Mouse (Mus musculus) lung, embryonic 15.5 days (tissue): ENCODE results near the gene Ubash3b. TPM values are rescaled to one million over a fixed set of nuclear protein-coding genes. Genes with fewer than 3 reads are reported as not detected.

Experiments
- ATAC-seq: fragments of 200-750 bp; cut with Nextera tagmentation; 2 replicates; pipeline ENCODE4 v1.8.0; 2017; ENCODE audit warnings: moderate number of reproducible peaks, borderline replicate concordance; ENCODE audit not compliant: low FRiP score, low TSS enrichment; ENCODE audit errors: extremely low read depth
- H3K27ac ChIP-seq: fragments of 300-500 bp; sonication (generic); 2 replicates; pipeline ENCODE4 v1.5.1; 2015; ENCODE audit warnings: moderate library complexity, mild to moderate bottlenecking, inconsistent platforms
- H3K27me3 ChIP-seq: fragments of 300-500 bp; sonication (generic); 2 replicates; pipeline ENCODE4 v1.6.1; 2015; ENCODE audit warnings: inconsistent platforms
- H3K36me3 ChIP-seq: fragments of 300-500 bp; sonication (generic); 2 replicates; pipeline ENCODE4 v1.6.1; 2015; ENCODE audit warnings: inconsistent platforms
- H3K4me1 ChIP-seq: fragments of 300-500 bp; sonication (generic); 2 replicates; pipeline ENCODE4 v1.6.1; 2015; ENCODE audit warnings: inconsistent platforms
- H3K4me2 ChIP-seq: fragments of 300-500 bp; sonication (generic); 2 replicates; pipeline ENCODE4 v1.6.1; 2015; ENCODE audit warnings: inconsistent platforms, mild to moderate bottlenecking, moderate library complexity
- H3K4me3 ChIP-seq: fragments of 300-500 bp; sonication (generic); 2 replicates; pipeline ENCODE4 v1.5.1; 2015; ENCODE audit warnings: mild to moderate bottlenecking, inconsistent platforms
- H3K9ac ChIP-seq: fragments of 300-500 bp; sonication (generic); 2 replicates; pipeline ENCODE4 v1.6.1; 2015; ENCODE audit warnings: inconsistent platforms
- H3K9me3 ChIP-seq: fragments of 300-500 bp; sonication (generic); 2 replicates; pipeline ENCODE4 v1.6.1; 2016; ENCODE audit warnings: inconsistent platforms
- WGBS: fragments of 180-500 bp; shearing (Covaris S2); methylation state at CpG from one replicate; pipeline ENCODE4 v1.1.7; 2015; 5-methylcytosine and 5-hydroxymethylcytosine counted together
- polyA plus RNA-seq: library from polyadenylated mRNA; unstranded; fragments of >200 nt; fragmentation: Nextera tagmentation; extraction: Ambion mirVana; gene quantifications from 2 replicates; pipeline ENCODE4 v1.2.1, GENCODE M21; 2015

Gene Ubash3b
- polyA plus RNA-seq, 1 experiment from 2014 or later: 6.3 TPM

DNA sequence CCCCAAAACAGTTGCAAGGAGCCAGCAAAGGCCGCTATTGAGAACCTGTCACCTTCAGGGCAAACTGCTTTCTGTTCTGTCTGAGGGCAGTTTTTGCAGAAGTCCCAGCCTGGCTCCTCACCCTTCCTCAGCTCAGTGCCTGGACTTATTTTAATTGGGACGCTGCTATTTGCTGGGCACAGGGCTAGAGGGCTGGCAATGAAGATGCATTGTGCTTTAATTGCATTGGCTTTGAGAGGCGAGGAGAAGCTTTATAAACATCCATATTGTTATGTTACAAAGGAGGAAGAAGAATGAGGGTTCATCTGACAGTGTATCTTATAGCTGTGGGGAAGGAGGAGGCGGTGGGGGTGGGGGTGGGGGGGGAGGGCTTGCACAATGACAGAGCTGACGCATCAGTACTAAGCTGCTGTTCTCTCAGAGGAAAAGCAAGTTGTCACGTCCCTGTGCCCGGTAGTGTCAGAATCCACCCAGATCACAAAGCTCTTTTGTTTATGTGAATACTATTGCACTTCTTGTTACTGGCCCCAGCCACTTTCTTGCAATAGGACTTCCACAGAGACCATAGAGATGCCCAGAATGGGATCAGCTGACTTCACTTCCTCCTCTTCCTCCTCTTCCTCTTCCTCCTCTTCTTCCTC lies 841 bp downstream of the Ubash3b start:
- H3K4me3 ChIP-seq: no peak overlapping the region
- no peaks in the 10 kb centered on the region for H3K9me3 ChIP-seq
- 41% methylated on average over 7 of the region's 7 CpGs for WGBS
- H3K9ac ChIP-seq: no peak overlapping the region
- H3K4me1 ChIP-seq: peaks cover 14% of the 10 kb centered on the region
- H3K4me2 ChIP-seq: no peak overlapping the region
- no peak overlapping the region for H3K27ac ChIP-seq
- no peaks in the 10 kb centered on the region for H3K36me3 ChIP-seq
- H3K27me3 ChIP-seq: peaks cover 15% of the 10 kb centered on the region; the same call in 1 of the 2 replicates
- ATAC-seq: no peak

DNA sequence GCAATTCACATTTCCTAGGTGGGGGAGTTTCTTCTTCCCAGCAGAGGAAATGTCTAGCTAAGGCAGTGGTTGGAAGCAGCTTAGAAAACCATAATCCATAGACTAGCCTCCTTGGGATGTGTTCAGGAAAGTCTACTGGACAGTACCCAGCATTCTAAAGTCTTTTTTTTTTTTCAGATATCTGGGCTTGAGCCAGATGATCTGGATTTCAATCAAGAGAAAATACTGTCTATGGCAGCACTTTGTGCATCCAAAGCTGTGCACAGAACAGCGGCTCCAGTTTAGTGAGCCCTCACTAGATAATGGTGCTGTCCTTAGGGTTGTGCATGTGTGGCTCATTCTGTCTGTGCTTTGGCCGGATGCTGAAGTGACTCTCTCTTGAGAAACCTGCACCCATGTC lies 2.3 kb downstream of the Ubash3b start:
- H3K4me3 ChIP-seq: no peak overlapping the region
- H3K27me3 ChIP-seq: peaks cover 19% of the 10 kb centered on the region; the same call in 1 of the 2 replicates
- 77% methylated on average over 2 of the region's 2 CpGs for WGBS
- peaks cover 14% of the 10 kb centered on the region for H3K4me1 ChIP-seq
- no peak overlapping the region for H3K4me2 ChIP-seq
- ATAC-seq: no peak
- H3K9ac ChIP-seq: no peak overlapping the region
- H3K9me3 ChIP-seq: no peaks in the 10 kb centered on the region
- no peaks in the 10 kb centered on the region for H3K36me3 ChIP-seq
- no peak overlapping the region for H3K27ac ChIP-seq

DNA sequence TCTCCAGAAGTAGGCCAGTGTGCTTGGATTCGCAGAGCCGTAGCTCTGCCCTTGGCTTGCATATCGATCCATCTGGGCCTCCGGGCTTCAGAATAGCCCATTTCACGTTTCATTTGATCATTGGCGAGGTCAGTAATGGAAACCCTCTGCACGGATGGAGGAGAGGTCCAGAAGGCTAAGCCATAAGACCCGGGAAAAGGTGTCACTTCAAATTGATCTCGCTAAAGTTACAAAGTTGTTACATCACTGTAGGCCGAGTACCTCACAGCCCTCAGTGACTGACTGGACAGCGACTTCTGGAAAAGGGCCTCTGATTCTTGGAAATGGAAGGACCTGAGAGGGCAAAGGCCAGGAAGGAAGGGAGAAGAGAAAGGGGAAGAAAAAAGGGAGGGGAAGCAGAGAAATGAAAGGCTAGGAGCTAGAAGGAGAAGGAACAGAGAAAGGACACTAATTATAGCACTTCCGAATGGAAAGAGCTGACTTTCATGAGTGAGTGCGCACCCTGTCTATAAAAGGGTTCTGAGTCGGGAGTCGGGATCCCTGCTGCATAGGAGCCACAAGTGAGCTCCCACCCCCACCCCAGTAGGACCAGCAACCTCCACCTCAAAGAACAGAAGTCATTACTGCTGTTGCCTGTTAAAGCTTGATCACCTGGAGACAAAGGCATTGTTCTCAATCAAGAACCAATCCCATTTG lies 3.5 kb downstream of the Ubash3b start:
- Histone ChIP-seq H3K9me3 (no peaks in the 10 kb centered on the region), H3K27me3 (peaks cover 19% of the 10 kb centered on the region; the same call in 1 of the 2 replicates), H3K36me3 (no peaks in the 10 kb centered on the region), H3K4me1 (peaks cover 18% of the 10 kb centered on the region), H3K27ac (no peak overlapping the region), H3K4me2 (peak overlapping the region; percentile 83), H3K4me3 (peak overlapping the region; percentile 66), H3K9ac (no peak overlapping the region)
- ATAC-seq: no peak
- WGBS: 23% methylated on average over 15 of the region's 15 CpGs

DNA sequence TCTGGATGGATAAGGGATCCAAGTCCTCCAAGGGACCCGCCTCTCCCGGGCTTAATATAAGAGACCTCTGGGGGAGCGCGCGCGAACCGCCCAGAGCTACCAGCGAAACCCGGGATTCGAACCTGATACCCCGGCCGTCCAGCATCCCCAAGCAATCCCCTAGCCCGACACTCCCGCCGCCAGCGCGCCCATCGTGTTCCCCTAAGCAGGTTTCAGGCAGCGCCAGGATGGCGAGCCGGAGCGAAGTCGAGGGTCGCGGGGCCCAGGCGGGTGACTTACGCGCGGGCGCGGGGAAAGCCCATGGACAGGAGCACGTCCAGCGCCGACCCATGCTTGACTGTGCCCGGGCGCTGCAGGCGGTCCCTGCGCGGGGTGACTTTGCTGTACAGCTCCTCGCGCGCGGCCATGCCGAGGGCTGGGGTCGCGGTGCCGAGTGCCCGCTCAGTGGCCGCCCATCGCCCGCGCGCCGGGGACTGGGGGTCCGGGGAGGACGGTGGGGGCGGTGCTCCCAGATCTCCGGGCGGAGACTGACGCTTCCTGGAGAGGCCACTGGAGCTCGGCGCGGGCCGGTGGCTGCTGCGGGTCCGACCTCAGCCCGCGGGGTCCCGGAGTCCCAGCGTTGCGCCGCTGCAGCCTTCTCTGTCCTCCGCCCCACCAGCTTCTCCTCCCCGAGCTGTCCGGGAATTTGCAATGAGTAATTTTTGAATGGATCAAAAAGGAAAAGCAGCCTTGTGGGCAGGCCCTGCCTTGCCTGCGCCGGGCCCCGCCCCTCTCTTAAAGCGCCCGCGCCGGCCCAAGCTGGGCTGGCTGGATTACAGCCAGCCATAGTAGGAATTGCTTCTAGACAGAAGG lies 4.3 kb downstream of the Ubash3b start:
- H3K4me1 ChIP-seq: peaks cover 21% of the 10 kb centered on the region
- peak overlapping the region; percentile 51 for H3K9ac ChIP-seq
- no peaks in the 10 kb centered on the region for H3K36me3 ChIP-seq
- H3K4me2 ChIP-seq: peak overlapping the region; percentile 83
- peak overlapping the region; percentile 73 for H3K27ac ChIP-seq
- ATAC-seq: peak; percentile 84
- H3K4me3 ChIP-seq: peak overlapping the region; percentile 66
- H3K27me3 ChIP-seq: peaks cover 19% of the 10 kb centered on the region; the same call in 1 of the 2 replicates
- no peaks in the 10 kb centered on the region for H3K9me3 ChIP-seq
- WGBS: under 1% methylated on average over 81 of the region's 82 CpGs

DNA sequence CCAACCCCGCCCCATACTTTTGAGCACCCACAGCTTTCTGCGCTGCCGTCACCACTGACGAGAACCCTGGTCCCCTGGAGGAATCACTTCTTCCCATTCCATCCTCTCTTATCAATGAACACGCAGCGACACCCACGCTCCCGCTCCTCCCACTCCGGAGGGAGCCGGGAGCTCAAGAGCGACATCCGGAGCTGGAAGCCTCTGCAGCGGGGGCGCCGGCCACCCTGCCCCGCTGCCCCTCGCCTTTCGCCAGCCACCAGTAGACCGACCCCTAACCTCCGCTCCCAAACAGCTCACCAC lies 4.8 kb downstream of the Ubash3b start:
- WGBS: under 1% methylated on average over 20 of the region's 20 CpGs
- peak overlapping the region; percentile 83 for H3K4me2 ChIP-seq
- peaks cover 19% of the 10 kb centered on the region; the same call in 1 of the 2 replicates for H3K27me3 ChIP-seq
- 0 out of 2 replicates have a peak, but pooled peaks have one; percentile 6 for ATAC-seq
- H3K4me1 ChIP-seq: peaks cover 21% of the 10 kb centered on the region
- no peaks in the 10 kb centered on the region for H3K9me3 ChIP-seq
- H3K36me3 ChIP-seq: no peaks in the 10 kb centered on the region
- H3K27ac ChIP-seq: no peak overlapping the region
- peak overlapping the region; percentile 66 for H3K4me3 ChIP-seq
- H3K9ac ChIP-seq: peak overlapping the region; percentile 51

DNA sequence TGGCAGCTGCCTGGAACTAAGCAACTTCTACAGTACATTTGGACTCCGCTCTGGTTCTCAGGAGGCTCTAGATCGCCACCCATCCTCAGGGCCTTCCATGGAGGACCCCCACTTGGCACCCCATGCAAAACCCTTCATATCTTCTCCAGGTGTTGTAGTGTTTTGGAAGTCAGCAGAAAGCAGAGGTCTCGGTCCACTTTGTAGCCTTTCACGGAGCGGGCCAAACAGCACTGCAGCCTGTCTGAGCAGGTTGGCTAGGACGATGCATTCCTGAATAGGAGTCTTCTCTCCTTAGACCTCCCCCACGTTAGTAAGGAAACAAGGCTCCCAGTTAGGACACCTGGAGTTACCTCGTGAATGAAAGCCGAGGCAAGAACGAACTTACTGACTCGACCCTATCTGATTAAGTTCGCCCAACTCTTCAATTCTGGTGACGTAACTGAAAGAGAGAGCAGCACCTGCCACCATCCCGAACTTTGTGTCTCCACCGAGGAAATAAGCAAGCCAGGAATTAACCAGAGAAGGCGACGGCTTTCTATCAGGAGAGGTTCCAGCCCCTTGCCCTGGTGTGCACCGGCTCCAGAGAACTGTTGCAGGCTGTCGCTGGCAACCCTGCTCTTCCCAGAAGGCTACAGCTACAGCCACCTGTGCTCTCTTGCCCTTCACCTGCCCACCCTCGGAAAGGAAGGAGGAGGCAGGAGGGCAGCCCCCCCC lies 5.3 kb downstream of the Ubash3b start:
- Histone ChIP-seq H3K9me3 (no peaks in the 10 kb centered on the region), H3K27ac (no peak overlapping the region), H3K36me3 (no peaks in the 10 kb centered on the region), H3K9ac (peak overlapping the region; percentile 51; the same call in 1 of the 2 replicates), H3K4me3 (peak overlapping the region; percentile 66), H3K27me3 (peaks cover 19% of the 10 kb centered on the region; the same call in 1 of the 2 replicates), H3K4me2 (peak overlapping the region; percentile 83), H3K4me1 (peaks cover 21% of the 10 kb centered on the region)
- 22% methylated on average over 19 of the region's 20 CpGs for WGBS
- ATAC-seq: no peak

DNA sequence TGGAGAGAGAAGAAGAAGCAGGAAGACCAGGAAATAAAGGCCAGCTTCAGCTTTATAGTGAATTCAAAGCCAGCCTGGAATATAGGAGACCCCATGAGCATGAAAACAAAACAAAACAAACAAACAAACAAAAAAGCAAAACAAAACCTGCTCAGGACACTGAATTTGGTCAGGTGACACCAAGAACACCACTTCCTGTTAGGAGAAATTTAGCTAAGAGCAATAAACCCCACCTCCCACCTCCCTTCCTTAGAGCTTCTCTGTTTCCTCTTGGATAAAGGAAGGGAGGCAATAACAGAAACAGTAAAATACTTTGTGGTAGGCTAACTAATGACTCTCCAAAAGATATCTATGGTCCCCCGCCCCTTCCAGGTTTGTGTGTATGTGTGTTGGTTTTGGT lies 7.5 kb downstream of the Ubash3b start:
- ATAC-seq: no peak
- whole genome bisulfite sequencing: 84% methylated on average over 1 of the region's 1 CpGs
- Histone ChIP-seq H3K4me2 (no peak overlapping the region), H3K27me3 (peaks cover 19% of the 10 kb centered on the region; the same call in 1 of the 2 replicates), H3K9me3 (no peaks in the 10 kb centered on the region), H3K9ac (no peak overlapping the region), H3K36me3 (no peaks in the 10 kb centered on the region), H3K4me3 (no peak overlapping the region), H3K4me1 (peaks cover 21% of the 10 kb centered on the region), H3K27ac (no peak overlapping the region)

DNA sequence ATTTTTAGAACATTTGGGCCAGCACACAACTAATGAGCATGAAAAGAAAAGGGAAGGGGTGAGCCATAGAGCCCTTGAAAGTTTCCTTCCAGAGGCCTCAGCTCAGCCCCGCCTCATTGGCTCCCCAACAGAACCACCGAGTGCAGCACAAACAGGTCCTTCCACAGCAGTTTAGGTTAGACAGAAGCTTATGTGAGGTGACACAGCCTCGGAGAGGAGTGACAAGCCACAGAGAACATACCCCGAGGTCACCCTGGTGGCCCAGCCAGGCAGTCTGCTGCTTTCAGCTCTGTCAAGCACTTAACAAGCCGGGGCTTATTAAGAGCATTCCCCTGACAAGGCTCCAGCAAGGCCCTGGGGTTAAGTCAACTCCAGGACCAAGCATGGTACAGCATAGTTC lies 8.4 kb downstream of the Ubash3b start:
- no peak for ATAC-seq
- Histone ChIP-seq H3K27me3 (peaks cover 16% of the 10 kb centered on the region; the same call in 1 of the 2 replicates), H3K4me2 (no peak overlapping the region), H3K36me3 (no peaks in the 10 kb centered on the region), H3K9me3 (no peaks in the 10 kb centered on the region), H3K27ac (no peak overlapping the region), H3K9ac (no peak overlapping the region), H3K4me1 (peaks cover 21% of the 10 kb centered on the region), H3K4me3 (no peak overlapping the region)
- WGBS: 28% methylated on average over 5 of the region's 5 CpGs

DNA sequence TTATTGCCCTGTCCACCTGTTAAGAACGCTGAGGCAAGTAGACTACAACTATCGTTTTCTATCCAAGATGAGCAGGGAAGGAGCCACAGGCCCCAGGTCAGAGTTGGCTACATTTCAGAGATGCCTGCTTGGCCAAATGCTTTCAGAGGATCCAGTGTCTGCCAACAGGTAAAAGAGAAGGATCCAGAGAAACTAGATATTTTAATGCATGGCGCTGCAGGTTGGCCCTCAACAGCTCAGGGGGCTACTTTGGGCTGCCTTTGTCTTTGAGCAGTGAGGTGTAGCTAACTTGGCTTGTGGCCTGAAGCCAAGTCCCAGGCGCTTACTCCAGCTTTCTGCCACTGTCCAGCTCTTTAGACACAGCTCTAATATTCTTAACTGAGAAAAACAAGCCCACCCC lies 10.0 kb downstream of the Ubash3b start:
- WGBS: 77% methylated on average over 4 of the region's 4 CpGs
- no peaks in the 10 kb centered on the region for H3K36me3 ChIP-seq
- H3K27ac ChIP-seq: no peak overlapping the region
- no peak for ATAC-seq
- no peak overlapping the region for H3K4me2 ChIP-seq
- no peak overlapping the region for H3K9ac ChIP-seq
- H3K4me1 ChIP-seq: peaks cover 28% of the 10 kb centered on the region
- no peaks in the 10 kb centered on the region for H3K9me3 ChIP-seq
- H3K4me3 ChIP-seq: no peak overlapping the region
- peaks cover 13% of the 10 kb centered on the region; the same call in 1 of the 2 replicates for H3K27me3 ChIP-seq

DNA sequence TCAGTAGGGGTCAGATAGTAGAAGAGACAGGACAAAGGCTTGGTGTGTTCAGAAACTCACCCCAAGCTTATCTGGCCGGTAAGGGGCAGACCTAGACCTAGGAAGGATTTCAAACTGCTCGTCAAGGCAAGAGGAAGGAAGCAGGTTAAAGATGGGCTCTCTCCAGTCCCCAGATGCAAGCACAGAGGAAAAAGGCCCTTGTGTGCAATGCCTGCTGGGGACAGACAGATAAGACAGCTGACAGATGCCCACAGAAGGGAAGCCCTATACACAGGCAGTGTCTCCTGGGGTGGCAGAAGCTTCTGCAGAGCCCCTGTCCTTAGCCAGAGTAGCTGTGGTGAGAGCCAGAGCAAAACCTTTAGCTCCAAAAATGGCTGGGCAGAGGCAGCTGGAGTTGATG lies 11.6 kb downstream of the Ubash3b start:
- WGBS: 58% methylated on average over 2 of the region's 2 CpGs
- no peaks in the 10 kb centered on the region for H3K27me3 ChIP-seq

DNA sequence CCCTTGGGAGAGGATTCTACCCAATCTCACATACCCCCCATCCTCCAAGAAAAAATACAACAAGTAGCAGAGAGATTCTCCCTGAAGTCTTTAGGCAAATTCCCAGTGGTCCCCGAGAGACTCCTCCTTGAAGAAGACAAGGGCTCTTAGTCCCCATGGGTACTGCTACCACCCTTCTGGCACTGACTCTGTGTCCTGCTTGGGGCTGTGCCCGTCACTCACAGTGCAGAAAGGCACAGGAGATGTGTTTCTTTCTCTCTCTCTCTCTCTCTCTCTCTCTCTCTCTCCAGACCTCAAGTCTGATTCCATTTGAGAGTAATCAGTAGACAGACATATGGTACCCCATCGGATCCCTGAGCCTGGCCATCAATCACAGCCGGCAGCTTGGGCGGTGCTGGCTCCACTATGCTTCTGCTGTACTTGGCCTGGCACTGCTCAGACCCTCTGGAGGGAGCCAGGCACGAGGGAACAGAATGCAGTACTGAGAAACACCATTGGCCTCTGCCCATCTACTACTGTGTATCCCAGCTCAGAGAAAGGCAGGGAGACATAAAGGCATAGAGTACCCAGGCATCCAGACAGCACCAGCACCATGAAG lies 12.3 kb downstream of the Ubash3b start:
- Histone ChIP-seq H3K9ac (no peak overlapping the region), H3K4me1 (peaks cover 24% of the 10 kb centered on the region)
- 59% methylated on average over 6 of the region's 6 CpGs for WGBS

More for the DNA sequence above, 11.6 kb downstream of the Ubash3b start:
- Histone ChIP-seq H3K9ac (no peak overlapping the region), H3K36me3 (no peaks in the 10 kb centered on the region), H3K4me1 (peaks cover 24% of the 10 kb centered on the region), H3K9me3 (no peaks in the 10 kb centered on the region), H3K4me3 (no peak overlapping the region), H3K4me2 (no peak overlapping the region), H3K27ac (no peak overlapping the region)
- ATAC-seq: no peak

More for the DNA sequence above, 12.3 kb downstream of the Ubash3b start:
- Histone ChIP-seq H3K4me3 (no peak overlapping the region), H3K36me3 (no peaks in the 10 kb centered on the region), H3K27ac (no peak overlapping the region), H3K9me3 (no peaks in the 10 kb centered on the region), H3K4me2 (no peak overlapping the region), H3K27me3 (no peaks in the 10 kb centered on the region)
- ATAC-seq: no peak
